Mouse (Mus musculus): ENCODE results near the gene Dazap2.
A peak's percentile ranks its signal among the peaks of the same experiment; 100 is the strongest.
"Not testable (repeated sequence)": the region's sequence is repeated elsewhere in the genome, so short reads cannot be mapped to it uniquely, and the experiment has no call there.

Gene Dazap2

GRCm38 (mm10) chr15:100614996-100615824, at the start of gene Dazap2:
TSS of gene Dazap2 (plus strand) at chr15:100615349.
- peak; percentile 97 for DNase-seq (ENCODE audit: low spot score)

GRCm38 (mm10) chr15:100566531-100566930, 48.6 kb upstream of the Dazap2 start:
- no peak for DNase-seq (ENCODE audit: low spot score)

- no peak for DNase-seq (ENCODE audit: low spot score)
Measured at GRCm38 (mm10) chr15:100569239-100569638, 45.9 kb upstream of the Dazap2 start.

- no peak for DNase-seq (ENCODE audit: low spot score)
Measured at GRCm38 (mm10) chr15:100573946-100574345, 41.2 kb upstream of the Dazap2 start.

- DNase-seq (ENCODE audit: low spot score): no peak
Measured at GRCm38 (mm10) chr15:100574378-100574777, 40.8 kb upstream of the Dazap2 start.

- no peak for DNase-seq (ENCODE audit: low spot score)
Measured at GRCm38 (mm10) chr15:100575366-100575765, 39.8 kb upstream of the Dazap2 start.

- DNase-seq (ENCODE audit: low spot score): no peak
Measured at GRCm38 (mm10) chr15:100576392-100576791, 38.8 kb upstream of the Dazap2 start.

GRCm38 (mm10) chr15:100576810-100577209, 38.3 kb upstream of the Dazap2 start:
- no peak for DNase-seq (ENCODE audit: low spot score)

- no peak for DNase-seq (ENCODE audit: low spot score)
Measured at GRCm38 (mm10) chr15:100577972-100578371, 37.2 kb upstream of the Dazap2 start.

- DNase-seq (ENCODE audit: low spot score): no peak
Measured at GRCm38 (mm10) chr15:100580108-100580507, 35.0 kb upstream of the Dazap2 start.

- no peak for DNase-seq (ENCODE audit: low spot score)
Measured at GRCm38 (mm10) chr15:100585931-100586330, 29.2 kb upstream of the Dazap2 start.

- no peak for DNase-seq (ENCODE audit: low spot score)
Measured at GRCm38 (mm10) chr15:100587166-100587565, 28.0 kb upstream of the Dazap2 start.

GRCm38 (mm10) chr15:100588297-100588696, 26.9 kb upstream of the Dazap2 start:
- no peak for DNase-seq (ENCODE audit: low spot score)

GRCm38 (mm10) chr15:100590436-100590835, 24.7 kb upstream of the Dazap2 start:
- DNase-seq (ENCODE audit: low spot score): no peak

GRCm38 (mm10) chr15:100592817-100593216, 22.3 kb upstream of the Dazap2 start:
- no peak for DNase-seq (ENCODE audit: low spot score)

GRCm38 (mm10) chr15:100598287-100598882, 16.8 kb upstream of the Dazap2 start:
- DNase-seq (ENCODE audit: low spot score): no peak

- DNase-seq (ENCODE audit: low spot score): peak; percentile 11
Measured at GRCm38 (mm10) chr15:100598883-100599275, 16.3 kb upstream of the Dazap2 start.

- DNase-seq (ENCODE audit: low spot score): peak; percentile 31
Measured at GRCm38 (mm10) chr15:100599276-100600046, 15.7 kb upstream of the Dazap2 start, which contains the start of gene Pou6f1. TSS of gene Pou6f1 (minus strand) at chr15:100599984.

- DNase-seq (ENCODE audit: low spot score): peak; percentile 43
Measured at GRCm38 (mm10) chr15:100600047-100600695, 15.0 kb upstream of the Dazap2 start.

GRCm38 (mm10) chr15:100600696-100601272, 14.4 kb upstream of the Dazap2 start:
- DNase-seq (ENCODE audit: low spot score): no peak

GRCm38 (mm10) chr15:100601669-100602068, 13.5 kb upstream of the Dazap2 start:
- DNase-seq (ENCODE audit: low spot score): no peak

- DNase-seq (ENCODE audit: low spot score): not testable (repeated sequence)
Measured at GRCm38 (mm10) chr15:100606677-100607076, 8.5 kb upstream of the Dazap2 start.

Measured in urinary bladder, postnatal 25 days (tissue).